20 mouse cellular contexts compared by ENCODE assay signal in the genomic region with DNA sequence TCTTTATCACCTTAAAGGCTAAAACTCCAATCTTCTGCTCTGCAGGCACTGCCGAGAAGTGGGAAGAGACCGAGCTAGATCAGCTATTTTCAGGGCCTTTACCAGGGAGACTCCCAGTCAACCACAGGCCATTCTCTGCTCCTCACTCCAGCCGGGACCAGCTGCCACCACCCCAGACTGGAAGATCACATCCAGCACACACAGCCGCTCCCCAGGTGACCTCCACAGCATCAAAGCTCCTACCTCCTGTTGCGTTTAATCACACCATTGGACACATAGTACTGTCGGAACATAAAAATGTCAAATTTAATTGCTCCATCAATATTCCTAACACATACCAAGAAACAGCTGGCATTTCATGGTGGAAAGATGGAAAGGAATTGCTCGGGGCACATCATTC. TPM values are rescaled to one million over a fixed set of nuclear protein-coding genes. Genes with fewer than 3 reads are reported as not detected.
A peak's percentile ranks its signal among the peaks of the same experiment; 100 is the strongest.
DNase-seq lines count a peak whose midpoint lies in the region; ATAC-seq lines count a peak whose summit lies in the region.
"Had no signal": no experiment of that assay in that cellular context is flagged by ENCODE, and none has a peak within 500 bp of the region (broad histone marks: within the 10 kb centered on the region; RNA-seq: fewer than 3 reads in every experiment).

No protein-coding gene starts in this region.

- 0 out of 2 replicates have a peak overlapping the region, but pooled peaks have one; percentile 42 for H3K27ac ChIP-seq in heart, embryonic 10.5 days
- no peak overlapping the region for H3K27ac ChIP-seq in limb, embryonic 11.5 days (replicated peaks; ENCODE audit: low read depth, low read length)
- no peak overlapping the region for H3K27ac ChIP-seq in neural tube, embryonic 14.5 days (ENCODE audit: low read depth, low read length)
- H3K27ac ChIP-seq: forebrain, embryonic 10.5 days; forebrain, embryonic 13.5 days; heart, embryonic 13.5 days; hindbrain, embryonic 12.5 days; hindbrain, embryonic 15.5 days had no signal

- no peak overlapping the region for H3K4me3 ChIP-seq in heart, embryonic 10.5 days
- no peak overlapping the region for H3K4me3 ChIP-seq in limb, embryonic 11.5 days (ENCODE audit: low read depth, low read length)
- H3K4me3 ChIP-seq in neural tube, embryonic 14.5 days (ENCODE audit: low read depth, low read length) = no peak overlapping the region
- H3K4me3 ChIP-seq: forebrain, embryonic 10.5 days; forebrain, embryonic 13.5 days; heart, embryonic 13.5 days; hindbrain, embryonic 12.5 days; hindbrain, embryonic 15.5 days had no signal

- DNase-seq in heart, embryonic 10.5 days (ENCODE audit: low spot score) = no peak
- no peak for DNase-seq in heart, postnatal 14 days
- DNase-seq in ZHBTc4 (ENCODE audit: low read depth, low spot score) = peak; percentile 52
- peak; percentile 48 for DNase-seq in limb, embryonic 11.5 days (ENCODE audit: low spot score)
- no peak for DNase-seq in frontal cortex, postnatal 14 days (ENCODE audit: low spot score in 2 of 2)
- no peak for DNase-seq in ovary, adult 18-20 months (ENCODE audit: low spot score)
- no peak for DNase-seq in ovary, postnatal 14 days (ENCODE audit: low spot score)
- DNase-seq: adrenal gland, postnatal 10 days; cerebellum, adult 11-12 months; cerebellum, adult 8-10 months; cerebellum, postnatal 14 days; gastrocnemius, postnatal 25 days; heart, adult 18-20 months had no signal

- no peaks in the 10 kb centered on the region for H3K27me3 ChIP-seq in heart, embryonic 10.5 days (ENCODE audit: insufficient read depth, poor library complexity, severe bottlenecking)
- H3K27me3 ChIP-seq in limb, embryonic 11.5 days (ENCODE audit: control insufficient read depth, insufficient read depth, low read length) = no peaks in the 10 kb centered on the region
- no peaks in the 10 kb centered on the region for H3K27me3 ChIP-seq in neural tube, embryonic 14.5 days (ENCODE audit: control insufficient read depth, insufficient read depth, low read length)
- H3K27me3 ChIP-seq: forebrain, embryonic 13.5 days; heart, embryonic 13.5 days; hindbrain, embryonic 12.5 days; hindbrain, embryonic 15.5 days had no signal

- no peak overlapping the region for H3K9ac ChIP-seq in limb, embryonic 11.5 days (ENCODE audit: low read length)
- no peak overlapping the region for H3K9ac ChIP-seq in neural tube, embryonic 14.5 days (replicated peaks; ENCODE audit: low read depth, low read length)
- H3K9ac ChIP-seq: forebrain, embryonic 13.5 days; heart, embryonic 13.5 days; hindbrain, embryonic 12.5 days; hindbrain, embryonic 15.5 days had no signal

- H3K4me2 ChIP-seq in limb, embryonic 11.5 days (ENCODE audit: low read depth, severe bottlenecking) = no peak overlapping the region
- H3K4me2 ChIP-seq in neural tube, embryonic 14.5 days (ENCODE audit: low read depth, low read length) = no peak overlapping the region
- H3K4me2 ChIP-seq: forebrain, embryonic 13.5 days; heart, embryonic 13.5 days; hindbrain, embryonic 12.5 days; hindbrain, embryonic 15.5 days had no signal

- peaks cover 29% of the 10 kb centered on the region for H3K4me1 ChIP-seq in heart, embryonic 10.5 days
- peaks cover 14% of the 10 kb centered on the region for H3K4me1 ChIP-seq in limb, embryonic 11.5 days (ENCODE audit: control insufficient read depth, insufficient read depth, low read length)
- no peaks in the 10 kb centered on the region for H3K4me1 ChIP-seq in neural tube, embryonic 14.5 days (ENCODE audit: control insufficient read depth, insufficient read depth, low read length)
- H3K4me1 ChIP-seq: forebrain, embryonic 10.5 days; forebrain, embryonic 13.5 days; hindbrain, embryonic 12.5 days; hindbrain, embryonic 15.5 days had no signal

- 73% methylated on average over 7 of the region's 7 CpGs for WGBS in heart, embryonic 10.5 days
- WGBS in limb, embryonic 11.5 days = 19% methylated on average over 7 of the region's 7 CpGs
- 34% methylated on average over 7 of the region's 7 CpGs for WGBS in neural tube, embryonic 14.5 days

- 0 out of 2 replicates have a peak, but pooled peaks cover 7% of the 10 kb centered on the region for H3K36me3 ChIP-seq in heart, embryonic 10.5 days
- no peaks in the 10 kb centered on the region for H3K36me3 ChIP-seq in limb, embryonic 11.5 days (ENCODE audit: control insufficient read depth, insufficient read depth, low read length)
- no peaks in the 10 kb centered on the region for H3K36me3 ChIP-seq in neural tube, embryonic 14.5 days (ENCODE audit: control insufficient read depth, insufficient read depth, low read length)
- H3K36me3 ChIP-seq: forebrain, embryonic 10.5 days; hindbrain, embryonic 12.5 days; hindbrain, embryonic 15.5 days had no signal

- no peak for ATAC-seq in limb, embryonic 11.5 days (ENCODE audit: insufficient number of reproducible peaks, low FRiP score, low TSS enrichment, low read depth)
- peak; percentile 58; the same call in 1 of the 2 replicates for ATAC-seq in neural tube, embryonic 14.5 days (ENCODE audit: low read depth)
- ATAC-seq: forebrain, embryonic 13.5 days; forebrain, embryonic 16.5 days had no signal

- intact Hi-C loops in heart, postnatal 14 days (cut with DNase I) = no loop called here

- no peaks in the 10 kb centered on the region for H3K9me3 ChIP-seq in heart, embryonic 10.5 days
- no peaks in the 10 kb centered on the region for H3K9me3 ChIP-seq in limb, embryonic 11.5 days (ENCODE audit: control insufficient read depth, low read length)
- H3K9me3 ChIP-seq in neural tube, embryonic 14.5 days (ENCODE audit: control insufficient read depth, low read length) = no peaks in the 10 kb centered on the region
- H3K9me3 ChIP-seq: forebrain, embryonic 10.5 days; forebrain, embryonic 13.5 days; heart, embryonic 13.5 days; hindbrain, embryonic 12.5 days; hindbrain, embryonic 15.5 days had no signal

RNA-seq across cellular contexts. Expression of a gene that starts 30.4 kb away (rescaled TPM):
- polyA plus RNA-seq in heart, embryonic 10.5 days (2016; fragmentation: Nextera tagmentation; extraction: Ambion mirVana) = 3.5 and 5.0 TPM in 2 replicates
- 1 to 10 TPM; 6.5 to 8.0 TPM for total RNA-seq in heart, postnatal 14 days (2021)
- polyA plus RNA-seq in limb, embryonic 11.5 days (2014; fragmentation: Nextera tagmentation; extraction: Ambion mirVana) = 22.5 and 23.8 TPM in 2 replicates
- polyA plus RNA-seq in neural tube, embryonic 14.5 days (2014; fragmentation: Nextera tagmentation; extraction: Ambion mirVana) = 1.4 and 2.7 TPM in 2 replicates

RNA-seq across cellular contexts. Expression of a gene that starts 42.0 kb away (rescaled TPM):
- polyA plus RNA-seq in heart, embryonic 10.5 days (2016; fragmentation: Nextera tagmentation; extraction: Ambion mirVana) = 66.6 and 68.7 TPM in 2 replicates
- total RNA-seq in heart, postnatal 14 days (2021) = 10 to 100 TPM; 50.6 to 51.0 TPM
- polyA plus RNA-seq in limb, embryonic 11.5 days (2014; fragmentation: Nextera tagmentation; extraction: Ambion mirVana) = 99.7 and 103 TPM in 2 replicates
- 57.0 and 58.0 TPM in 2 replicates for polyA plus RNA-seq in neural tube, embryonic 14.5 days (2014; fragmentation: Nextera tagmentation; extraction: Ambion mirVana)

Comparison
In these comparisons a context has a peak if more than half of its experiments do, and no peak if none do; other contexts are left out.
1. DNase-seq: peak in ZHBTc4 (single experiment) and limb, embryonic 11.5 days (single experiment); none in heart, embryonic 10.5 days (single experiment), heart, postnatal 14 days (0 of 2), frontal cortex, postnatal 14 days (0 of 2), ovary, adult 18-20 months (single experiment) and ovary, postnatal 14 days (single experiment).